Mouse (Mus musculus) megakaryocyte-erythroid progenitor cell, adult 5-6 weeks (primary cell): ENCODE measurements around the gene 1700003F12Rik. TPM values are rescaled to one million over a fixed set of nuclear protein-coding genes. Genes with fewer than 3 reads are reported as not detected.
A peak's percentile ranks its signal among the peaks of the same experiment; 100 is the strongest.

Experiments
- ATAC-seq: replicated peaks from 2 replicates; pipeline ENCODE4 v1.8.0; 2016; ENCODE audit warnings: mild to moderate bottlenecking, inconsistent platforms; ENCODE audit not compliant: severe bottlenecking, poor library complexity, low FRiP score, low TSS enrichment
- total RNA-seq, 2 experiments: library from RNA; stranded (forward) in 1 of 2; stranded (reverse) in 1 of 2; fragments of 200-1000, 215-1000 nt in 1 of 2; fragments of >200 nt in 1 of 2; fragmentation: Nextera tagmentation in 1 of 2; gene quantifications; 2 replicates each; pipeline ENCODE4 v1.2.3; 2014 to 2017

Gene 1700003F12Rik
- total RNA-seq, 2 experiments from 2014 or later = not detected

DNA sequence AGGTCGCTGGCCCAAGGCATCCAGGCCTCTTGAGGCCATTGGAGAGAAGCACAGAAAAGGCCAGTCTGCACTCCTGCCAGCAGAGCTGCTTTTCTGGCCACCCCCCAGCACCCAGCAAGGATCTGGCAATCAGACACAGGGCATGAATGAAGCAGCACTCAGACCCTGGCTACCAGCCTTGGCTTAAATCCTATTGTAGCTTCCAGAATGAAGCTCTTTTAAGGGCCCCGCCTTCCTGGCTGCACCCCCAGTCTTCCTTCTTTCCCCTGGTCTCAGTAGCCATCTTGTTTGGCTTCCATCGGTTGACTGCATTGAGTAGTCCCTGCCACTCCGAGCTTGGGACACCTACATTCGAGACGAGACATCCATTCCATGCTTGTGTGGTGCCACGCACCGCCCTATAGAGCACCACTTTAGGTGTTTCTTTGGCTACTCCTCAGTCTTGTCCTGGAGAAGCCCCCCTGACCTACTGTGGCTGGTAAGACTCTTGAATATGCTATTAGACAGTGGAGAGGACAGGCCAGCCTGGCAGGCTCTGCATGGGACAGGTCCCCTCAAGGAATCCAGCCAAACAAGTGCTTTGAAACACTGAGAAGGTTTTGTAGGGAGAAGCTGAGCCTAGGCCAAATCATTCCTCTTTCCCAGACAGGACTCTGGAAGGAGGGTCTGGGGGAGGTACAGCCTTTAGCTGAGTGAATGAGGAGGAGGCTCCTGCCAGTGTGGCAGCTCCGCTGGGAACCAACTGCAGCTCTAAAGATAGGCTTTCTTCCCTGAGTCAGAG, 3.1 kb upstream of the 1700003F12Rik start:
- no peak for ATAC-seq

- no peak for ATAC-seq
Measured at GRCm38 (mm10) chr2:154548688-154549087, 1.8 kb downstream of the 1700003F12Rik start.

DNA sequence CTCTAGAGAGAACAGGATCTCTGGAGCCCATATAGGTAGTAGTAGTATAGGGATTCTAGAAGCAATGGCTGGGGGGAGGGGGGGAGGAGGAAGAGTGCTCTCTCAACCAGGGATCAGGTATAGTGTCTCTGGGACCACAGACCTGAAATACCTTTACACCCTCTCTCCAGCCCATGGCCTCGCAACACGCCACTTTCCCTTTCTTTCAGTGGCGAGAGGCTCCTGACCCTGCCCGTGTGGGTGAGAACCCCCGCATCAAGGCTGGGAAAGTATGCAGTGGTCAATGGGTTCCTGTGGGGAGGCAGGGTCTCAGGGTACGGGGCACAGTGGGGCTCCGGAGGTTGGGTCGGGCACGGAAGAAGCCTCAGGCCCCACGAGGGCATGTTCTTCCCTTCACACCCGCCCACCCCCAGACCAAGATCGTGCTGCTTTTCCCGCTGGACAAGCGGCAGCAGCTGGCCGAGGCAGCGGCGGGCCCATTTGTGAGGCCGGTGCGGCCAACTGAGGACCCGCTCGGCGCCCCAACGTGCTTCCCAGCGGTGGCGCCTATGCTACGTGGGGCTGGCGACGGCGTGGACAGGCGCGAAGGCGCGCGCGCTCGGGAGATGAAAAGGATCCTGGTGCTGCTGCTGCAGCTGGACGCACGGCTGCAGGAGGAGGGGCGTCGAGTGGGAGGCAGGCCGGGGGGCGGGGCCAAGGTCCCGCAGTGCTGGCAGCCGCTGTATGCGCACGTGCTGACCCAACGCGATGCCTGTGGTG, 2.4 kb downstream of the 1700003F12Rik start:
- no peak for ATAC-seq

DNA sequence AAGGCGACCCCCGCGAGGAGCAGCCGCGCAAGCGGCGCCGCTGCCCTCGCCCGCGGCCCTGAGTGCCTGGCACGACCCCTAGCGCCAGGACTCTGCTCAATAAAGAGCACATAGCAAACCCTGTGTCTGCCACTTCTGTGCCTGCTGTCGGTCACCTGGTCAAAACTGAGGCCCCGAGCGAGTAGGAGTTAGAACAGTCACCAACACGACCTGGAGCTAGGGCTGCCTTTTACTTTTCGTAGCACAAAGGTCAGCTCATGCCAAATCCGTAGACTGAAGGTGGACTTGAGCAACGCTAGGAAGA, 3.0 kb downstream of the 1700003F12Rik start:
- ATAC-seq = no peak

- no peak for ATAC-seq
Measured at GRCm38 (mm10) chr2:154550937-154551336, 4.1 kb downstream of the 1700003F12Rik start.

DNA sequence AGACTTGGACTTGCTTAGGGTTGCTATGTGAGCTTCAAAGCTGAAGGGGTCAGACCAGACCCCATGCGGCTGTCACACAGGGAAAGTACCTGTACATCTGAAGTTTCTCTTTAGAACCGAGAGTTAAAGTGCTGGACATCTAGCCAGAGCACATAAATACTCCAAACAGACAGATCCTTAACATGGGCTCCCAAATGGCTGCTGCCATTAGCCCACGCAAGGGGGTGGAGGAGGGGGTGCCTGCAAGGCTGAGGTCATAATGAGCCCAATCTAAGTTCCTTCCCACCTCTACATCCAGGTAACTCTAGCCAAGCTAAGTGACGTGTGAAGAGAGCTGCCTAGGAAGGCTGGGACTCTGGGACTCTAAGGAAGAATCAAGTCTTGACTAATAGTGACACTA, 4.6 kb downstream of the 1700003F12Rik start, which contains the start of gene Actl10:
Gene Actl10, plus strand, starts transcription at position 301 of the 400 bp plus-strand sequence.
- no peak for ATAC-seq

DNA sequence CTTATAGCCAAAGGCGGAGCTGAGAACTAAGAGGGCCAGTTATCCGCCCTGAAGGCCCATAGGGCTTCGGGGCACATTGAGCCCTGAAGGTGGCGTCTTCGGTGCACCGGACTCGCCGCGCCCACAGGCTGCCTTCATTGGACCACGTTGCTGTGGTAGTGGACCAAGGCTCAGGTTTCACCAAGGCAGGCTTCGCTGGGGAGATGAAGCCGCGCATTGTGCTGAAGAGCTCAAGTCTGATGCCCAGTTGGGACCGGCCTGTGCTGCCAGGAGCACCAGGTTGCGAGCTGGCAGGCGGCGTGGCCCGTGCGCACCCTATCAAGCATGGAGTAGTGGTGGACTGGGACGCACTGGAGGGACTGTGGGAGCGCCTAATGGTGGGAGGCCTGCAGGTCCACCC, 5.0 kb downstream of the 1700003F12Rik start:
- peak; percentile 25 for ATAC-seq

DNA sequence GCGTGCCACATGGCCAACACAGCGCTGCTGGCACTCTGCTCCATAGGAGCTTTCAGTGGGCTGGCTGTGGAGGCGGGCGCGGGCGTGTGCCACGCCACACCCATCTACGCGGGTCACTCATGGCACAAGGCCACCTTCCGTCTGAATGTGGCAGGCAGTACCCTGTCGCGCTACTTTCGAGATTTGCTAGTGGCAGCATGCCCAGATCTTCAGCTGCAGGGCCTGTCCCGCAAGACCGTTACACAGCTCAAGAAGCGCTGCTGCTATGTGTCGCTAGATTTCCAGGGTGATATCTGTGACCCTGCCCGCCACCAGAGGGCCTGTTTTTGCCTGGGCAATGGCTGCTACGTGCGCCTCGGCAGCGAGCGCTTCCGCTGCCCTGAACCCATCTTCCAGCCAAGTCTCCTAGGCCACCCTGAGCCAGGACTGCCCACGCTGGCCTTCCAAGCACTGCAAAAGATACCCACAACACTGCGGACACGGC, 5.6 kb downstream of the 1700003F12Rik start:
- ATAC-seq = peak; percentile 77

GRCm38 (mm10) chr2:154555235-154555634, 8.3 kb downstream of the 1700003F12Rik start:
- no peak for ATAC-seq

GRCm38 (mm10) chr2:154557184-154557832, 10.4 kb downstream of the 1700003F12Rik start:
- ATAC-seq = no peak

DNA sequence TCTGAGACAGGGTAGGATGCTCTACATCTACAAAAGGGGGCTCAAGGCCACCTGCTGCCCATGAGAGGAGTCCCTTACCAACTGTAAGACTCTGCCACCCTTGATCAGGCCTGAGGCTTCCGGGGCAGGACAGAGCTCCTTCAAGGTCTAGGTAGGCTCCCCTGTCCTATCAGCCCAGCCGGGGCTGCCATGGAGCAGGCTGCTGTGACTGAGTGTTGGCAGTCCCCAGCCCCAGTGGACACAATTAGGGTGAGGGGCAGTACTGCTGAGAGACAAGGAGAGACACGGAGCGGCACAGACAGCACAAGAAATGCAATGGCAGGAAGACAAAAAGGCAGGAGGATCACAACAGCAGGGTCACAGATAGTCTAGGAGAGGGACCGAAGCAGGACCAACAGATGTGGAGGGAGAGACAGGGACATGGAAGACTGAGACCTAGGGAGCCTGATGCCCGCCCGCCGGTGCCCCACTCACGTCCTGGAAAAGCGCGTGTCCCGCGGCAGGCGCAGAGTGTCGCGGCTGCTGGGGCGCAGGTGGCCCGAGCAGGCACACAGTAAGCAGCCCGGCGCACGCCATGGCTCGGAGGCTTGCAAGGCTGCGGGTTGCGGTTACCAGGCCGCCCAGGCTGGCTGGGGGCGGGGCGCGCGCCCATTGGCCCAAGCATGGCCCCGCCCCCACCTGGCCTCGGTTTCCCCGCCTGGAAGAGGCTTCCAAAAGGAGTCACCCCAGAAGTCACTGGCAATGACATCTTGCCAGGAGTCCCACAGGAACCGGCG, 11.6 kb downstream of the 1700003F12Rik start, which contains the start of gene Necab3:
Gene Necab3, minus strand, starts transcription at position 627 of the 776 bp plus-strand sequence.
- ATAC-seq = peak; percentile 79

DNA sequence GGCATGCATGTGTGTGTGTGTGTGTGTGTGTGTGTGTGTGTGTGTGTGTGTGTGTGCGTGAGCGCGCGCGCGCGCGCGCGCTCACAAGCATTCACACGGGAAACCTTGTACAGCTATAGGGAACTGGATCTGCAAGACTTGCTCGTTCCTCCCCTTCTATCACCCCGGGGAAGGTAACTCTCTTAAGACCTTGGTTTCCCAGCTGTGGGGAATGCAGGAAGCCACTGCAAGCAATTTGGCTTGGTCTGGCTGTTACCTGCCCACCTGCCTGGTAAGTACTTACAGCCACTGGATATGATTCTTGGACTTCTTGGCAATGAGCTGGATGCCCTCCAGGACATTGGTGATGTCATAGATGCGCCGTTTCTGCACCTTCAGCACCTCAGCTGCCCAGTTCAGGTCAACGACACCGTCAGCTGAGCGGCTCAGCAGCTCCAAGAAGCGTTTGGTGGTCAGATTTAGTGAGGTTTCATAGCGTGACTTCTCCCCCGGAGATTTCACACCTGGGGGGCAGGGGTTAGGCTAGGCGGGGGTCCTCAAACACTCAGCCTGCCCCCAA, 16.8 kb downstream of the 1700003F12Rik start:
- ATAC-seq = no peak

- ATAC-seq = no peak
Measured at GRCm38 (mm10) chr2:154565562-154565961, 18.7 kb downstream of the 1700003F12Rik start.

- no peak for ATAC-seq
Measured at GRCm38 (mm10) chr2:154566641-154567040, 19.8 kb downstream of the 1700003F12Rik start.

DNA sequence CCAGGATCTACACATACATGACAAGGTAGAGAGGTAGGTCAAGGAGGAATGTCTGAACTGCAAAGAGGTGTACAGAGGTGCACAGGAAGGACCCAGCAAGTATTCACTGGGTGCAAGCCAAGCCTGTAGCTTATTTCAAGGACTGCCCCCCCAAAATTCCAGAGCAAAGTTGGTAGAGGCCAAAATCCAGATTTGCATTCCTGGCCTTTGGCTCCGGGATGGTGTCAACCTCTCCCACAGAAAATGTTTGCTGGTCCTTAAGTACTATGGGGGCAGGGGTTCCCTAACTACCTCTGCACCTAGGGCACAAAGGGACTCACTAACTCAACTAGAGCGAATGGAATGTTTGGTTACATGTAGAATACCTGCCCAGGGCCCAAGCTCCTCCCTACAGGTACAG, 20.9 kb downstream of the 1700003F12Rik start:
- no peak for ATAC-seq

DNA sequence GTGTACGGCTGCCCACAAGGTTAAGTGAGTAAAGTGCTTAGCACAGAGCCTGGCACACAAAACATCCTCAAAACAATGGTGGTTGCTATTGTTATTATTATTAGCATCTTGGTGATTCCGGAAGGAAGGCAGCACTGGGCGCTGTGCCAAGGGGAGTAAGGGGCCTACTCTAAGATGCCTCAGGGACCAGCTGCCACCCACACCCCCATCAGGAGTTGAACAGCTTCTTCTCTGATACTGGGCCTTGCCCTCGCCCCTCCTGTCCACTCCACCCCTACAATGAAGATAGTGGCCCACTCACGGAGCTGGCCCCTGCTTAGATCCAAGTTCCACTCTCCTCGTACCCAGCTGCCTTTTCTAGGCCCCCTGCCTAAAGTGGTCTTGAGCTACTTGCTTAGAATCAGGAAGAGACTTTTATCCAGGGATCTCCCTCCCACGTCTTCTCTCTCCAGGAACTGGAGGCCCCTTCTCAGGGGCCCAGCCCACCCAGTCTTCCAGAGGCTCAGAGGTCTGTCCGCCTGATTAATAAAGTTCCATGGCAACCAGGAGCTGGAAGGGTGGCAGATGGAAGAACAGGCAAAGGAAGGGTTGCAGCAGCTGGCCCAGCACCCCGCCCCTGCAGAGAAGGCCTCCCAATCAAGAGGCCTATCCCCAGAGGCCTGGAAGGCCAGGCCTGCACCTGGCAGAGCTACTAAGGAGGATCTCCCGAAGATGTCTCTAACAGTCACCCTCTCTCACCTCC, 21.6 kb downstream of the 1700003F12Rik start:
- ATAC-seq = peak; percentile 45

DNA sequence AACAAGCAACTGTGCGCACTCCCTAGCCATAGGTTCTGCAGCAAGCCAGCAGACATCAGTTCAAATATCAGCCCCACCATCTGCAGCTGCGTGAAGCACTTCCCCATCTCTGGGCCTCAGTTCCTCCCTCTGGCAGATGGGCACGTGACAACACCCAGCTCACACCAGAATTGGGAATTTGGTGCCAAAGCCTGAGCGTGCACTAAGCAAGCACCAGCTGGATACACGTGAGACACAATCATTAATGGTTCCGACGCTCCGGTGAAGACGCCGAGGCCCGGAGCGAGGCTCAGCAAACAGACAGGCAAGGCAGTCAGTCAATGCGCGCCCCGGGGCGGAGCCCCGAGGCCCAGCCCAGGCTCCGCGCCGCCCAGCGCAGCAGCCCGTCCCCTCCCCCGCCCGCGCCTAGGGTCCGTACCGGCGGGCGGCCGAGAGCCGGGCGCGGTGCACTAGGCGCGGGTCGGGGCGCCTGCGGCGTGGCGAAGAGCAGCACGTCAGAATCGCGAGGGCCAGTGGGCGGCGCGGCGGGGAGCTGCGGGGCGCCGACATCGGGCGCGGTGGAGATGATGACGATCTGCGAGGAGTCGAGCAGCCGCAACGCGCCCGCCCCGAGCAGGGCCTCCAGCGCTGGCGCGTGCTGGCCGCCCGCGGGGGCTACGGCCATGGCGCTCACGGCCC, 22.3 kb downstream of the 1700003F12Rik start:
- ATAC-seq = peak; percentile 57

DNA sequence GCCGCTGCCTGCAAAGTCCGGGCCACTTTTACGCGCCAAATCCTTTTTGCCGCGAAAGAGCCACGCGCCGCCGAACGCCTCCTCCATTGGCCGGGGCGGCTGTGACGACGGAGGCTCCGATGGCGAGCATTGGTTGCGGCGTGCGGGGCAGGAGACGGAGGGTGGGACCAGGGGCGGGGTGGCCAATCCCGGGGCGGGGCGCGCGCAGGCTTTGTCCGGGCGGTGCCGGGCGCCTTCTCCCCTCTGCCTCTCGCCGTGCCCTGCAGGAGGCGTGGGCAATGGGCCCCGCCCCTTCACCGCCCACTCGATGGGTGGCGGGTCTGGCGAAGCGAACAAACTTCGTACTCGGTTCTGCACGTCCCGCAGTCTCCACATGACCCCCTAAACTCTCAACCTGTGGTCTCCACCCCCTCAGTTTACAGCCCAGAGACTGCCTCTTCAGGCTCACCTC, 23.0 kb downstream of the 1700003F12Rik start, which contains the start of gene E2f1:
Gene E2f1, minus strand, starts transcription at position 57 of the 451 bp plus-strand sequence.
- ATAC-seq = peak; percentile 85
